Mouse (Mus musculus) neural tube, embryonic 10.5 days (tissue): ENCODE results near the gene Olfr130.

Experiments
- DNase-seq: peaks from one replicate; pipeline ENCODE4 v3.0.0-alpha.2; 2017; ENCODE audit warnings: low spot score; ENCODE audit errors: extremely low spot score

Olfr130 gene

DNA sequence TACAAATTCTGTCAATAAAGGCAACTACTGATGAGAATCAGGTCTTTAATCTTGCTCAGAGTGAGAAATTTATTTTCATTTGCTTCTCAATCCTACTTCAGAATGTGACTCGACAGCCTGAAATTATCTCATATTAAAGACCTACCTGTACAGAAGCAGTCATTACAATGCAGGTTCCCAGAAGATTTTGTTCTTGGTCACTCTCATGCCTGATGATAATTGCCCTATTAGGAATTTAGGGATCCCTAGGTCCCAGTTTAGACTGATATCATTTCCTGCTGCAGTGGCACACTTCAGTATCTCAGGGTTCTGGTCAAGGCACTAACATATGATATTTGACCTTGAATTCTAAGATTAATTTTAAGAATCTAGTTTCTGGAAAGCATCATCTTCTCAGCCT lies at the start of gene Olfr130:
Gene Olfr130 (plus strand): TSS at position 301 of the 400 bp plus-strand sequence.
- no peak for DNase-seq

DNA sequence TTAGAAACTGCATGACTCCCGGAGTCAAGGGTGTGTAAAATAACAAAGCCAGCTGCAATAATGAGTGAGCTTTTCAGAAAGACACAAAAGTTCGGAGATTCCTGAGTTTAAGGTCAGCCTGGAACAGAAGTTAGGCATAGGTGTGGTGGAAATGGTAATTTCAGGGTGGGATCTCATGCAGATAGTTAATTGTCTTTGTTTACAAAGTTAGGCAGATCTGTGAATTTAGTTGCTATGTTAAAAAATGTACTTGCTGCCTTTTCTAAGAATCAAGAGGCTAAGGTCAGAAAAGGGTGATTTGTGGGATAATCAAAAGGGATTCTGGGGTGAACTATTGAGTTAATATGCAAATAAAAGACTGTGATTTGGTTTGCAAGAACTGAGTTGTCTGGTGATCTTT lies 47.4 kb upstream of the Olfr130 start:
- no peak for DNase-seq

DNA sequence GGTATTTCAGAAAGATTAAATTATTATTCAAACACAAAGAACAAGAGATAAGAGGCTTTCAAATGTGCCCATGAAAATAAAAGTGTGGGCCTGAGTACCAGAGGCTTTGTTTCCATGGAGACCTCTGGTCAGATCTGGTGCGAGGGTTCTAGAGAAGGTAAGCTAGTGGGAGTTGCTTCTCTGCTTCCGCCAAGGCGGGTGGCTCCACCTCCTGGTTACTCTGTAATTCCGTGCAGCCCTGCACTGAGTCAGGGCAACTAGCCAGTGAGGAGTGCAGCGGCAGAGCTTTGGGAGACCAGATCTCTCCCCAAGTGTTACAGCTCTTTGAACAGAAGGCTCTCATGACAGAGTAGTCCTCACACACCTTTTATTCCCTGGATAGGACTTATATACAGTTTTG lies 37.4 kb upstream of the Olfr130 start:
- DNase-seq, result no peak

DNA sequence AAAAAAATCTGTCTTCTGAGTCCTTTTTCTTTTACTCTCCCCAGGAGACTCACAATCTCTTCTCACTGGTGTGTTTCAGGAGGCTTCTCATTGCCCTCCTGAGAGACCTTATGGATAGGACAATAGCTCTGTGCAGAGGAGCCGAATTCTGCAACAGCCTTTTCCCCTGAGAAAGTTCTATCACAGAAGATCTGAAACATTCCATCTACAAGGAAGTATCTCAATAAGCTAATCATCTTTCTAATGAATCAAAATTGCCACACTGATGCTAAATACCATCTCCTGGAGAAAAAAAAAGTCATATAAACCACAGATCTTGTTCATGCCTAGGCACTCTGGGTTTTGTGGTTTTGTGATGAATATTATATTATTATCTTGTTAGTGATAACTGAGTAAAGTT lies 3.7 kb upstream of the Olfr130 start, which contains the start of gene Olfr129:
Gene Olfr129 (minus strand): TSS at position 101 of the 400 bp plus-strand sequence.
- no peak for DNase-seq

DNA sequence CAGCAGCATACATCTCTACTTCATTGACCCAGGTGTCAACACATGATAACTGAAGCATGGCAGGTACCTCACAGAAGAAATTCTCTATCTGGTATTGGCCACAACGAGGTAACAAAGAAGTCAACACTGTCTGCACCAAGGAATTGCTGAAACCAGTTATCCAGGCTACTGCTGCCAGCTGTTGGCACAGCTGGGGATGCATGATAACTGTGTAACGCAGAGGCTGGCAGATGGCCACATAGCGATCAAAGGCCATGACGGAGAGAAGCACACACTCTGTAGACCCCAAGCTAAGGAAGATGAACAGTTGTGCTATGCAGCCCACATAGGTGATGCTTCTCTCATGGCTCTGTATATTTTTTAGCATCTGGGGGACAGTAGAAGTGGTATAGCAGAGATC lies 18.6 kb downstream of the Olfr130 start:
- no peak for DNase-seq

DNA sequence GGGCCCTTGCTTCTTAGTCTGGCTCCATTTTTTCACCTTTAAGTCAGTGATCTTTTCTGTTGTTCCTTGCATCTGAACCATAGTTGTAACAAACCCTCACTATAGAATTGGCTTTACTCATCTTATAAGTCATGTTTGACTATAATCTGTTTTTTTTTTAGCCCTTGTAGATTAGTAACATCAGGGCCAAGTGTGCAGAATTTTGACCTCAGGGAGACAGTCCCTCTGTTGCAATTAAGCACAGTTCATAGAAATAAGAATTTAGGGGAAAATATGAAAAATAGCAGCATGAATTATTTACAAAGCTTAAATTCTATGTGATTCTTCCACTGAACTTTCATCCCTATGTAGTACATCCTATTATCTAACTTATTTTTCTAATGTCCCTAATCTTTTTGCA lies 24.9 kb downstream of the Olfr130 start, which contains the start of gene Olfr131:
Gene Olfr131 (minus strand): TSS at position 101 of the 400 bp plus-strand sequence.
- no peak for DNase-seq
